Mouse (Mus musculus) natural killer cell, adult 2 months (primary cell): ENCODE results near the gene Gm13762.
"Not testable (repeated sequence)": the region's sequence is repeated elsewhere in the genome, so short reads cannot be mapped to it uniquely, and the experiment has no call there.

Experiments
- DNase-seq, 2 experiments: peaks; one replicate each; pipeline ENCODE4 v3.0.0; 2022; ENCODE audit warnings: low spot score in 2 of 2

Gm13762 gene

GRCm38 (mm10) chr2:88980181-88980580, at the start of gene Gm13762:
Gm13762 (minus strand) TSS chr2:88980281.
- no peak for DNase-seq

- DNase-seq: not testable (repeated sequence)
Measured at GRCm38 (mm10) chr2:89021436-89021835, 41.4 kb upstream of the Gm13762 start.

GRCm38 (mm10) chr2:89018240-89018639, 38.2 kb upstream of the Gm13762 start, which contains the start of gene Olfr1216:
Olfr1216 (minus strand) TSS chr2:89018340.
- no peak for DNase-seq

- no peak for DNase-seq
Measured at GRCm38 (mm10) chr2:89006873-89007272, 26.8 kb upstream of the Gm13762 start, which contains the start of gene Olfr1215. Olfr1215 (minus strand) TSS chr2:89006973.

GRCm38 (mm10) chr2:88992553-88992952, 12.5 kb upstream of the Gm13762 start, which contains the start of gene Olfr1214:
Olfr1214 (minus strand) TSS chr2:88992653.
- DNase-seq: no peak

GRCm38 (mm10) chr2:88953669-88954068, 26.4 kb downstream of the Gm13762 start, which contains the start of gene Olfr1212:
Olfr1212 (plus strand) TSS chr2:88953969.
- DNase-seq: no peak

- DNase-seq: no peak
Measured at GRCm38 (mm10) chr2:88938011-88938410, 42.1 kb downstream of the Gm13762 start, which contains the start of gene Olfr1211. Olfr1211 (minus strand) TSS chr2:88938111.
